In genomic region chr4:54875506-54875905, GRCm38 (mm10) we compare ENCODE assay signal across 25 mouse cellular contexts.
"Had no signal": no experiment of that assay in that cellular context is flagged by ENCODE, and none has a peak within 500 bp of the region (broad histone marks: within the 10 kb centered on the region; RNA-seq: fewer than 3 reads in every experiment).

No protein-coding gene starts in this region.

- H3K9ac ChIP-seq: forebrain, postnatal 0 days; heart, embryonic 12.5 days; hindbrain, embryonic 12.5 days; hindbrain, embryonic 14.5 days; intestine, embryonic 15.5 days; kidney, embryonic 15.5 days; limb, embryonic 12.5 days; liver, embryonic 12.5 days; liver, embryonic 14.5 days had no signal

- H3K9me3 ChIP-seq: heart, embryonic 10.5 days; heart, embryonic 12.5 days; hindbrain, embryonic 10.5 days; hindbrain, embryonic 12.5 days; intestine, embryonic 15.5 days; kidney, embryonic 15.5 days; limb, embryonic 10.5 days; limb, embryonic 12.5 days; liver, embryonic 12.5 days had no signal

- H3K27ac ChIP-seq: heart, embryonic 10.5 days; hindbrain, embryonic 10.5 days; hindbrain, embryonic 12.5 days; hindbrain, embryonic 14.5 days; intestine, embryonic 15.5 days; kidney, embryonic 15.5 days; layer of hippocampus, adult 2 months; left cerebral cortex, adult 2 months; limb, embryonic 10.5 days; limb, embryonic 12.5 days; liver, embryonic 12.5 days; liver, embryonic 14.5 days had no signal

- H3K36me3 ChIP-seq: heart, embryonic 10.5 days; heart, embryonic 12.5 days; hindbrain, embryonic 10.5 days; hindbrain, embryonic 12.5 days; intestine, embryonic 15.5 days; kidney, embryonic 15.5 days; limb, embryonic 10.5 days; limb, embryonic 12.5 days; liver, embryonic 12.5 days had no signal

- H3K4me3 ChIP-seq: gastrocnemius, adult 2 months; heart, embryonic 10.5 days; heart, embryonic 12.5 days; hindbrain, embryonic 10.5 days; hindbrain, embryonic 12.5 days; intestine, embryonic 15.5 days; kidney, embryonic 15.5 days; layer of hippocampus, adult 2 months; left cerebral cortex, adult 2 months; limb, embryonic 10.5 days; limb, embryonic 12.5 days; liver, embryonic 12.5 days had no signal

- H3K4me1 ChIP-seq: heart, embryonic 10.5 days; hindbrain, embryonic 10.5 days; hindbrain, embryonic 12.5 days; intestine, embryonic 15.5 days; limb, embryonic 10.5 days; limb, embryonic 12.5 days; liver, embryonic 12.5 days had no signal

- H3K4me2 ChIP-seq: heart, embryonic 12.5 days; hindbrain, embryonic 12.5 days; hindbrain, embryonic 14.5 days; intestine, embryonic 15.5 days; kidney, embryonic 15.5 days; limb, embryonic 12.5 days; liver, embryonic 12.5 days had no signal

- DNase-seq: forebrain, postnatal 0 days; gastrocnemius, adult 2 months; gastrocnemius, postnatal 10 days; gastrocnemius, postnatal 25 days; heart, adult 18-20 months; heart, postnatal 10 days; heart, postnatal 4 days; kidney, postnatal 10 days; liver had no signal

- ATAC-seq: forebrain, postnatal 0 days; hindbrain, embryonic 16.5 days; inflammation-experienced regulatory T-cells, adult 6 months; intestine, embryonic 15.5 days; intestine, postnatal 0 days; liver, embryonic 12.5 days had no signal

- H3K27me3 ChIP-seq: heart, embryonic 12.5 days; hindbrain, embryonic 12.5 days; intestine, embryonic 15.5 days; kidney, embryonic 15.5 days; limb, embryonic 12.5 days; liver, embryonic 12.5 days had no signal
